Mouse (Mus musculus): ENCODE results near the gene Snx5.

- TF ChIP-seq CTCF (IDR thresholded peaks at IDR 0.05; ENCODE audit: borderline replicate concordance, insufficient read depth, low read length) (no peak), POLR2A (IDR thresholded peaks at IDR 0.05; ENCODE audit: low read depth, low read length) (no peak)
Measured at GRCm38 (mm10) chr2:144229647-144230046, 41.1 kb downstream of the Snx5 start.

All from embryonic fibroblast, embryonic 13.5 days (primary cell).